Mouse (Mus musculus): ENCODE results near the gene Gm12216. TPM values are rescaled to one million over a fixed set of nuclear protein-coding genes. Genes with fewer than 3 reads are reported as not detected.
A peak's percentile ranks its signal among the peaks of the same experiment; 100 is the strongest.

Gm12216 gene
- polyA plus RNA-seq, 1 experiment from 2014 or later, result 1.0 TPM

- Histone ChIP-seq H3K27ac (ENCODE audit: low read depth) (no peak overlapping the region), H3K36me3 (ENCODE audit: insufficient read depth) (peaks cover 39% of the 10 kb centered on the region), H3K27me3 (ENCODE audit: insufficient read depth, low read length) (no peaks in the 10 kb centered on the region), H3K4me3 (ENCODE audit: low read depth, low read length) (no peak overlapping the region), H3K4me2 (no peak overlapping the region), H3K9me3 (ENCODE audit: low read depth, low read length) (no peaks in the 10 kb centered on the region), H3K9ac (no peak overlapping the region), H3K4me1 (ENCODE audit: insufficient read depth) (no peaks in the 10 kb centered on the region)
- ATAC-seq (ENCODE audit: insufficient read depth) (no peak), DNase-seq (no peak)
- TF ChIP-seq CTCF (IDR thresholded peaks at IDR 0.05; ENCODE audit: low read depth), result no peak
- WGBS, result 67% methylated on average over 5 of the region's 5 CpGs
Observed at GRCm38 (mm10) chr11:53778455-53778854, 80.6 kb downstream of the Gm12216 start.

GRCm38 (mm10) chr11:53777736-53778135 is 81.3 kb downstream of the Gm12216 start:
- no peak for DNase-seq
- 55% methylated on average over 5 of the region's 5 CpGs for WGBS
- no peak for ATAC-seq (ENCODE audit: insufficient read depth)
- no peak overlapping the region for H3K27ac ChIP-seq (ENCODE audit: low read depth)
- H3K4me1 ChIP-seq (ENCODE audit: insufficient read depth), result no peaks in the 10 kb centered on the region
- no peaks in the 10 kb centered on the region for H3K9me3 ChIP-seq (ENCODE audit: low read depth, low read length)
- H3K27me3 ChIP-seq (ENCODE audit: insufficient read depth, low read length), result no peaks in the 10 kb centered on the region
- peaks cover 45% of the 10 kb centered on the region for H3K36me3 ChIP-seq (ENCODE audit: insufficient read depth)
- H3K9ac ChIP-seq, result no peak overlapping the region
- no peak overlapping the region for H3K4me3 ChIP-seq (ENCODE audit: low read depth, low read length)
- no peak overlapping the region for H3K4me2 ChIP-seq
- TF ChIP-seq CTCF (IDR thresholded peaks at IDR 0.05; ENCODE audit: low read depth), result no peak

- Histone ChIP-seq H3K4me3 (ENCODE audit: low read depth, low read length) (no peak overlapping the region), H3K27ac (ENCODE audit: low read depth) (no peak overlapping the region), H3K27me3 (ENCODE audit: insufficient read depth, low read length) (no peaks in the 10 kb centered on the region), H3K4me1 (ENCODE audit: insufficient read depth) (no peaks in the 10 kb centered on the region), H3K36me3 (ENCODE audit: insufficient read depth) (peaks cover 47% of the 10 kb centered on the region), H3K9me3 (ENCODE audit: low read depth, low read length) (no peaks in the 10 kb centered on the region), H3K4me2 (no peak overlapping the region), H3K9ac (no peak overlapping the region)
- DNase-seq, result no peak
- WGBS, result 90% methylated on average over 13 of the region's 13 CpGs
- TF ChIP-seq CTCF (IDR thresholded peaks at IDR 0.05; ENCODE audit: low read depth), result no peak
- ATAC-seq (ENCODE audit: insufficient read depth), result no peak
Observed at GRCm38 (mm10) chr11:53774659-53775255, 84.3 kb downstream of the Gm12216 start.

GRCm38 (mm10) chr11:53773641-53774360 is 85.3 kb downstream of the Gm12216 start:
- ATAC-seq (ENCODE audit: insufficient read depth) (no peak), DNase-seq (no peak)
- H3K4me1 ChIP-seq (ENCODE audit: insufficient read depth), result no peaks in the 10 kb centered on the region
- WGBS, result 91% methylated on average over 16 of the region's 16 CpGs
- no peak overlapping the region for H3K9ac ChIP-seq
- no peaks in the 10 kb centered on the region for H3K27me3 ChIP-seq (ENCODE audit: insufficient read depth, low read length)
- no peak overlapping the region for H3K4me3 ChIP-seq (ENCODE audit: low read depth, low read length)
- no peak overlapping the region for H3K4me2 ChIP-seq
- no peak for TF ChIP-seq CTCF (IDR thresholded peaks at IDR 0.05; ENCODE audit: low read depth)
- peaks cover 44% of the 10 kb centered on the region for H3K36me3 ChIP-seq (ENCODE audit: insufficient read depth)
- no peak overlapping the region for H3K27ac ChIP-seq (ENCODE audit: low read depth)
- no peaks in the 10 kb centered on the region for H3K9me3 ChIP-seq (ENCODE audit: low read depth, low read length)

- no peak within 1 kb of the TSS for H3K4me2 ChIP-seq
- DNase-seq, result no peak
- H3K27me3 ChIP-seq (ENCODE audit: insufficient read depth, low read length), result no peaks in the 10 kb centered on the region
- no peaks in the 10 kb centered on the region for H3K4me1 ChIP-seq (ENCODE audit: insufficient read depth)
- H3K9ac ChIP-seq, result no peak within 1 kb of the TSS
- no peak within 1 kb of the TSS for H3K27ac ChIP-seq (ENCODE audit: low read depth)
- ATAC-seq (ENCODE audit: insufficient read depth), result no peak
- H3K9me3 ChIP-seq (ENCODE audit: low read depth, low read length), result no peaks in the 10 kb centered on the region
- H3K36me3 ChIP-seq (ENCODE audit: insufficient read depth), result peaks cover 44% of the 10 kb centered on the region
- no peak within 1 kb of the TSS for H3K4me3 ChIP-seq (ENCODE audit: low read depth, low read length)
- TF ChIP-seq CTCF (IDR thresholded peaks at IDR 0.05; ENCODE audit: low read depth), result no peak
- 83% methylated on average over 5 of the region's 5 CpGs for WGBS
Observed at GRCm38 (mm10) chr11:53773087-53773486, 86.0 kb downstream of the Gm12216 start, which contains the start of gene Gm17334. Gene Gm17334 (minus strand): TSS chr11:53773187.

- Histone ChIP-seq H3K36me3 (ENCODE audit: insufficient read depth) (peaks cover 44% of the 10 kb centered on the region), H3K4me1 (ENCODE audit: insufficient read depth) (no peaks in the 10 kb centered on the region), H3K9ac (no peak overlapping the region), H3K27me3 (ENCODE audit: insufficient read depth, low read length) (no peaks in the 10 kb centered on the region), H3K4me2 (no peak overlapping the region), H3K27ac (ENCODE audit: low read depth) (no peak overlapping the region), H3K4me3 (ENCODE audit: low read depth, low read length) (no peak overlapping the region), H3K9me3 (ENCODE audit: low read depth, low read length) (no peaks in the 10 kb centered on the region)
- TF ChIP-seq CTCF (IDR thresholded peaks at IDR 0.05; ENCODE audit: low read depth), result no peak
- ATAC-seq (ENCODE audit: insufficient read depth) (no peak), DNase-seq (no peak)
- WGBS, result 80% methylated on average over 9 of the region's 9 CpGs
Observed at GRCm38 (mm10) chr11:53772536-53772935, 86.5 kb downstream of the Gm12216 start.

- ATAC-seq (ENCODE audit: insufficient read depth), result no peak
Observed at GRCm38 (mm10) chr11:53771001-53771744, 87.9 kb downstream of the Gm12216 start.

More at GRCm38 (mm10) chr11:53771001-53771744, 87.9 kb downstream of the Gm12216 start:
- H3K4me2 ChIP-seq, result peak overlapping the region; percentile 87
- no peaks in the 10 kb centered on the region for H3K4me1 ChIP-seq (ENCODE audit: insufficient read depth)
- no peak for TF ChIP-seq CTCF (IDR thresholded peaks at IDR 0.05; ENCODE audit: low read depth)
- H3K36me3 ChIP-seq (ENCODE audit: insufficient read depth), result peaks cover 32% of the 10 kb centered on the region
- 77% methylated on average over 11 of the region's 11 CpGs for WGBS
- no peak overlapping the region for H3K27ac ChIP-seq (ENCODE audit: low read depth)
- peak overlapping the region; percentile 71 for H3K4me3 ChIP-seq (ENCODE audit: low read depth, low read length)
- peak overlapping the region; percentile 71; the same call in 1 of the 2 replicates for H3K9ac ChIP-seq
- no peaks in the 10 kb centered on the region for H3K27me3 ChIP-seq (ENCODE audit: insufficient read depth, low read length)
- no peaks in the 10 kb centered on the region for H3K9me3 ChIP-seq (ENCODE audit: low read depth, low read length)
- DNase-seq, result no peak

Measured in lung, embryonic 14.5 days (tissue).